Mouse (Mus musculus): ENCODE measurements around the gene Slc48a1. TPM values are rescaled to one million over a fixed set of nuclear protein-coding genes. Genes with fewer than 3 reads are reported as not detected.

The Slc48a1 gene
- polyA plus RNA-seq (2012; fragmentation: generic; extraction: Trizol), result 100 to 1,000 TPM in 1 of 2 experiments, 10 to 100 TPM in 1; 93.3 to 136 TPM

DNA sequence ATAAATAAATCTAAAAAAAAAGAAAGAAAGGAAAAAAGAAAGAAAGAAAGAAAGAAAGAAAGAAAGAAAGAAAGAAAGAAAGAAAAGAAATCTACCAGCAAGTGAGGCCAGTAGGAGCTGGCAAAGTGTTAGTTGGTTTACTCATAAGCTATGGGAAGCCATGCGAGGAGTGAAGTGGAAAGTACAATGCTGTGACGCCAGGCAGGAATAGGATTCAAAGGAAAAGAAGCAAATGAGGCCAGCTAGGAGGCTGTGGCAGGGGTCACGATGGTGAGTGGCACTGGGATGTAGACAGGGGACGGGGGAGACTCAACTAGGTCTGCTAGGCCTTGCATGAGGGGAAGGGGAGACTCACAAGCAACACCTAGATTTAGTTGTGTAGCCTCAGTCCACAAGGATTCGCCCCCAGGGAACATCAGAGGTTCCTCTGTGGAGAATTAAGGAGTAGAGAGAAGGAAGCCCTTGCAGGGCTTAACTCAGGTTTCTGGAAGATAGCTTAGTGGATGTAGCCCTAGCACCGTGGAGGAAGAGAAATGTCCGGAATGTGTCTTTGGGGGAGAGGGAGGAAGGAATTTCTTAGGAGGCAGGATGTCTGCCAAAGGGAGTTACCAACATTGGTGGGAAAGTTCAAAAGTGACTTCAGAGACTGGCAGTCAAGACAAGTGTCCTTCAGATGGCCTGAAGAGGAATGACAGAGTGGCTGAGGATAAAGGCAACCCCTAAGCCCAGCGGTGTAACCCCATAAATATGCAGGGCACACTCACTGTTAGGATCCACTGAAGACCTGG, at the start of gene Slc48a1:
Slc48a1 (plus strand) TSS at position 210 of the 788 bp plus-strand sequence.

DNA sequence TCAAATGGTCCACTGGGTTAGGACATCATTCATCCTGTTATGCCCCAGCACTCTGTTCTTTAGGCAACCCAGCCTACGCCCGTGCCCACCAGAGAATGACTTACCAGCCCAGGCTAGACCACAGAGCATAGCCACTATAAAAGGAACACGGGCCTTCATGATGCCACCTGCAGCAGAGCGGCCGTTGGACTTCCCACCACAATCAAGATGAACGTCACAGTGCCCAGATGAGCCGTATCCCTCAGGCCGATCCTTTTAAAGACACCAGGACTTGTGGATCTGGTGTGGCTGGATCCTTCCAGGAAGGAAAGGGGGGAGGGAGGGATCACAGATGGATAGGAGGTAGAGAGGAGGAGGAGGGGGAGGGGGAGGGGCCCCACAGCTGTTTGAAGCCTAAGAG, 47.2 kb upstream of the Slc48a1 start, which contains the start of gene Endou:
Endou (minus strand) TSS at position 229 of the 400 bp plus-strand sequence.

DNA sequence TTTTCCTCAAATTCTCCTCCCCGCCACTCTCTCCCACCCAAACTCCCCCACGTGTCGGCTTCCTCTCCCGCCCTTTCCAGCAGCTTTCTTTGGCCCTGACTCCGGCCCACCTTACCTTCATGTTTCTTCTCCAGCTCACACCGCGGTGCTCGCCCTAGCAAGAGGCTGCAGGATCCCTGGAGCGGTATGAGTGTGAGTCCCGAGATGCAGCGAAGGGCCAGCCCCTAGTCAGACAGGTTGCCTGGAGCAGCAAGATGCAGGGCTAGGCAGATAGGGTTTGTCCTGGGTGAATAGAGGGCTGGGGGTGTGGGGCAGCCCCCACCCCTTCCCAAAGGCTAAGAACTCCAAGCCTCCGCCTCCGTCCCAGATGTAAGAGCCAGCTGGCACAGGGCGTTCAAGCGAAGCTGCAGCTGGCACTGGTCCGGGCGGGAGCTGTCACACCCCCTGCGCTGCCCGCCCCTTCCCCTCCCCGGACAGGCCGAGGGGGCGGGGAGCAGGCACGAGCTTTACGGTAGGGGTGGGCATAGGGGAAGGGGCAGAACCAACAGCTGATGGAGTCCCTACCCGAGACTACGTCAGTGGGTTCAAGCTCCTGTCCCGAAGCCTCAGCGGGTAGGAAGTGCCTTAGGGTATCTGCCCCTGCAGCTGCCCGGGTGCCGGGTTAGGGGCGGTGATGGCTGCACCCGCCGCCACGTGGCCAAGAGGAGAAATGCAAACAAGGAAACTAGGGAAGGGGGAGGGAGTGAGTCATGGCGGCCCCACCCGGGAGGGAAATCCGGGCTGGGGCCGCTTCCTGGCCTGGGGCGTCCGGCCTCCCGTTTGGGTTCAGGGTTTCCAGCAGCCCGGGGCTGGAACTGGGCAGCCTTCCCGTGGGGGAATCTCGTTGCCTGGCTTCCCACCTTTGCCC, 10.8 kb upstream of the Slc48a1 start, which contains the start of gene Rapgef3:
Rapgef3 (minus strand) TSS at position 693 of the 907 bp plus-strand sequence.

Other genes starting within 250 kb of the Slc48a1 start
- 10 to 100 TPM in 1 of 2 experiments, 1 to 10 TPM in 1; 3.1 to 12.0 TPM for gene Rpap3, start 72.7 kb upstream of the Slc48a1 start, polyA plus RNA-seq (2012; fragmentation: generic; extraction: Trizol)
- under 1 TPM; 0.01 to 0.22 TPM for gene Endou, start 47.2 kb upstream of the Slc48a1 start, polyA plus RNA-seq (2012; fragmentation: generic; extraction: Trizol)
- 10 to 100 TPM in 1 of 2 experiments, 1 to 10 TPM in 1; 3.0 to 11.6 TPM for gene Rapgef3, start 10.5 kb upstream of the Slc48a1 start, polyA plus RNA-seq (2012; fragmentation: generic; extraction: Trizol)
- gene Hdac7, start 66.0 kb downstream of the Slc48a1 start, polyA plus RNA-seq (2012; fragmentation: generic; extraction: Trizol), result 10 to 100 TPM; 64.5 to 86.6 TPM
- gene Vdr, start 132.1 kb downstream of the Slc48a1 start, polyA plus RNA-seq (2012; fragmentation: generic; extraction: Trizol), result 10 to 100 TPM in 1 of 2 experiments, 1 to 10 TPM in 1; 3.6 to 18.0 TPM
- gene Tmem106c, start 185.7 kb downstream of the Slc48a1 start, polyA plus RNA-seq (2012; fragmentation: generic; extraction: Trizol), result 10 to 100 TPM; 36.3 to 77.7 TPM
- gene Col2a1, start 226.2 kb downstream of the Slc48a1 start, polyA plus RNA-seq (2012; fragmentation: generic; extraction: Trizol), result 10 to 100 TPM; 17.3 to 25.2 TPM

Data from C3H10T1/2 (cell line).